Mouse (Mus musculus) c-Kit-positive CD71-positive TER-119-positive erythroid progenitor cells, embryonic 14.5 days (primary cell): ENCODE measurements around the gene Cwc15.
"Not testable (repeated sequence)": the region's sequence is repeated elsewhere in the genome, so short reads cannot be mapped to it uniquely, and the experiment has no call there.

ENCODE experiments used
- DNase-seq: peaks from one replicate; pipeline ENCODE4 v3.0.0-alpha.2; 2013; ENCODE audit warnings: low spot score

Gene Cwc15

DNA sequence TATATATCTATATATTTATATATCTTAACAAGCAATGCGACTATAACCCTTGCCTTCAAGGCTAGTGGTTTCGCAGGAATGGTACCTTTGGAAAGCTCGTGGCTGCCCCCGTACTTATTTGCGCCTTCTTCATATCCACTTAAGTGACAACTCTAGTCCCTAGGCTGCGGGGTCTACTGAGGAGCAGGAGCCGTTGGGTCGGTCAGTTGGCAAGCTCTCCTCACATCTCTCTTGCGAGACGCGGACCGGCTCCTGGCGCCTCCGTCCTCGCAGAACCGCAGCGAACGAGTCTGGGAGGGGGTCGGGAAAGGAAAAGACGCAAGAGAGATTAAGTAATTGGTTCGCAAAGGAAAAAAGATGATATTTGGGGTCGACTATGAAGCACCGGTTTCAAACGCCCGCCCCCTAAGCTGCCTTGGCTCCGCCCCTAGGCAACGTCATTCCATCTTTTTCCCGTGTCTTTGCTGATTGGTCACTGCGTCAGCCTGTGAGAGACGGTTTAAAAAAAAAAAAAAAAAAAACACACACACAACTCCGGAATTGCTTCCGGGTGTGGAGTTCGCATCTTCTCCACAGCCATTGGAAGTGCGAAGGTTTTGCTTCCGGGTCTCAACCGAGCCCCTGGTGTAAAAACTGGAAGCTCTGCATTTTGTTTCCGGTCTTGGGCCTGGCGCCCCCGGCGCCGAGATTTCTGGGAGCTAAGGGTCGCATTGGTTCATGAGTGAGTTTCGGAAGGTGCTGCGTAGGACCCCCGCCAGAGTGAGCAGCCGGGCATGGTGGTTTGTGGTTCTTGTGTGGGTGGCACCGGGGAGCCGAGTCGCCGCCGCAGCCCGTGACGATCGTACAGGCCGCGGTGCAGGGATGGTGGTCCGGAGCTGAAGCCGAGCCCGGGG is at the start of gene Cwc15, which contains the start of gene Kdm4d:
Gene Cwc15, plus strand, starts transcription at position 595 of the 893 bp plus-strand sequence.
Gene Kdm4d, minus strand, starts transcription at position 460 of the 893 bp plus-strand sequence.
- DNase-seq = peak; percentile 98

DNA sequence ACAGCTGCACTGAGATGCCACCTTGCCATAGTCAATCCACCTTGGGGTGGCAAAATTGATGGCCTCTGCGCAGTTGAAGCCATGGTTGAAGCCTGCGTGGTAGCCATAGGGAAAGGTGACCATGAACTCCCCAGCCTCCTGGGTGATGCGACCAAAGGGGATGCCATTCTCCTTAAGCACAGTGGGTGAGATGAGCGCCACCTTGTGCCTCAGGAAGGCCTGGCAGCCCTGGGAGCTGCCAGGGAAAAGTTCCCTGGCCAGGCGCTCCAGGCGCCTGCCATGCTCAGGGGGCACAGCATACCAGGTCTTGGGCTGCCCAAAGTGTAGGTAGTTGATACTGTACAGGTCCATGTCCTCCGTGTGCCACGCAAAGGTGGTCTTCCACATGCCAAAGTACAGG is 49.3 kb upstream of the Cwc15 start:
- DNase-seq = not testable (repeated sequence)

- DNase-seq = no peak
Measured at GRCm38 (mm10) chr9:14456320-14456719, 44.1 kb upstream of the Cwc15 start.

DNA sequence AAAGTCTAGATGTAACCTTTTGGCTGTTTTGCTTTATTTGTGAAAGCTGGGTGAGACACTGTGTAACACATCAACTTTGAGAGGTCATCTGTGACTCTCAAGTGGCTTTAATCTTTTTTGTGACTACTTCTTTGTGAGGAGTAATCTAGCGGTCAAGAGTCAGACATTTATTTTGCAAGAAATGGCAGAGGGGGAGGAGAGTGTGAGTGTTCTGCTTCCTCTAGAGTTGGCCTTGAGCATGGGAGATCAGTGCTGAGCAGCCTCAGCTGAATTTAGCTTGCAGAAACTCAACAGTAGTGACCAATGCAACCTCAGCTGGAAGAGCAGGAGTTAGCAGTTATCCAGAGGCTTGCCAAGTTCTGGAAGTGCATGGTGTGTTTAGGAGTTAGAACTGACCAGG is 37.9 kb upstream of the Cwc15 start:
- DNase-seq = not testable (repeated sequence)

DNA sequence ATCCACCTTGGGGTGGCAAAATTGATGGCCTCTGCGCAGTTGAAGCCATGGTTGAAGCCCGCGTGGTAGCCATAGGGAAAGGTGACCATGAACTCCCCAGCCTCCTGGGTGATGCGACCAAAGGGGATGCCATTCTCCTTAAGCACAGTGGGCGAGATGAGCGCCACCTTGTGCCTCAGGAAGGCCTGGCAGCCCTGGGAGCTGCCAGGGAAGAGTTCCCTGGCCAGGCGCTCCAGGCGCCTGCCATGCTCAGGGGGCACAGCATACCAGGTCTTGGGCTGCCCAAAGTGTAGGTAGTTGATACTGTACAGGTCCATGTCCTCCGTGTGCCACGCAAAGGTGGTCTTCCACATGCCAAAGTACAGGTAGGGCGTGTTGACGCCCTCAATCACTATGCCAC is 36.7 kb upstream of the Cwc15 start:
- not testable (repeated sequence) for DNase-seq

- DNase-seq = no peak
Measured at GRCm38 (mm10) chr9:14498896-14499705, 1.3 kb upstream of the Cwc15 start.

DNA sequence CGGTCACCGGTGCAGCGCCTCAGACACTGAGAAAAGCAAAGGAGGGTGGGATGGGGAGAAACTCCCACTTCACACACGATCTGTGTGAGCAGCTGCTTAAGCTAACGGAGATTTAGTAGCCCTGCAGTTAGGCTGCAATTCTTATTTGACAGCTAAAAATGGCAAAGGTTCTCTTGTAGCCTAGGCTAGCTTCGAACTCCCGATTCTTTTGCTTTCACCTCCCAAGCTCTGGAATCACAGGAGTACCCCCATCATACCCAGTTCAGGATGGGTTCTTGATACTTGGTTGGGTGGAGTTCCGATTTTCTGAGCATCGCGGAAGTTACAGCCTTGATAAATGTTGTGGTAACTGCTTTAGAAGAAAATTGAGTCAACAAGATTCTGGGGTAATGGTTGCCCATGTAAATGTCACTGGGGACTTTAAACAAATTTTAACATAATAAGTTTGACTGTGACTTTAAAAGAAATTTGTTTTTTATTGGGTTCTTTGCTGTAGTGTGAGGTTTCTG is 553 bp downstream of the Cwc15 start:
- peak; percentile 27 for DNase-seq

GRCm38 (mm10) chr9:14512633-14513445 is 12.4 kb downstream of the Cwc15 start:
- no peak for DNase-seq

DNA sequence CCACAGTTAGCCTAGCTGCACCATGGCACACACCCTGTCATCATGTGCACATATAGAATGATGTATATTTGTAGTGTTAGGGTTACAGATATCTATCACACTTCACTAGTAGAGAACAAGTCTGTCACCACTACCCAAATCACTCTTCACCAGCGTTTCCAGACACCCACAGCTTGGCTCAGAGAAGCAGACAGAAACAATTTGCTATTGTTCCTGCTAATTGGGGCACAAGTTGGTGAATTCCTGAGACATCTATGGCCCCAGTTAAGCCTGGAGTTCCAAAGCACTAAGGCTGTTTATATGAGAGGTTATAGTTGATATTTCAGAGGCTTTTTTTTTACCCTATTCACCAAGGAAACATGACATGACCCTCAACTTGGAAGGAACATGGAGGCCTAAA is 16.9 kb downstream of the Cwc15 start:
- DNase-seq = no peak

- no peak for DNase-seq
Measured at GRCm38 (mm10) chr9:14518105-14518504, 17.7 kb downstream of the Cwc15 start.

DNA sequence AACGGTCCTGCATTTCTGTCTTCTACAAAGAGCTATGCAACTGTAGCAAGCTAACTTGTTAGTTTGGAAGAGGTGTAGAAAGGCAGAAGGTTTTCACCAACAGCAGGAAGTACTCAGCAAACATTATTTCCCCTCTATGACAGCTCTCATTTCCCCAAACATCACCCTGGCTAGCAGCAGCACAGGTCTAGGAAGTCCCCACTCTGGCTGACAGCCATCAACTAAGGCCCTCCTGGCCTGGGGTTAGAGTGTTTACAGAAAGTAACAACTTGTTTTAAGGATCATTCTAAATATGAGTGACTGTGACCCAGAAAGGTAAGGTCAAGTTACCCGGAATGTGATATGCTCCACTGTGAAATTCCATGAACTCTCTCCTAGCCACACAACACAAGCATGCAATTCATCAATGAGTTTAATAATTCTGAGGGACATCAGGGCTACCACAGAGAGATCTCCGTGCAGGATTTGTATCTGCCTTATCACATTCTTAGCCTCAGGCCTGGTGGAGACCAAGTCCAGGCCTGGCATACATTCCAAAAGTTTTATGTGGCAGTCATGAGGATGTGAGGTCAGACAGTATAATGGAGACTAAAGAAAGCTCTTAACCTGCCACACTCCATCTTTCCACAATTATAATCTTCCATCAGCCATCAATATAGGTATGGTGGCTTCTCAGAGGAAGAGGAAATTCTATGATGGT is 20.7 kb downstream of the Cwc15 start:
- DNase-seq = no peak

GRCm38 (mm10) chr9:14521695-14522094 is 21.3 kb downstream of the Cwc15 start:
- DNase-seq = no peak

- peak; percentile 30 for DNase-seq
Measured at GRCm38 (mm10) chr9:14523408-14524043, 23.1 kb downstream of the Cwc15 start.

DNA sequence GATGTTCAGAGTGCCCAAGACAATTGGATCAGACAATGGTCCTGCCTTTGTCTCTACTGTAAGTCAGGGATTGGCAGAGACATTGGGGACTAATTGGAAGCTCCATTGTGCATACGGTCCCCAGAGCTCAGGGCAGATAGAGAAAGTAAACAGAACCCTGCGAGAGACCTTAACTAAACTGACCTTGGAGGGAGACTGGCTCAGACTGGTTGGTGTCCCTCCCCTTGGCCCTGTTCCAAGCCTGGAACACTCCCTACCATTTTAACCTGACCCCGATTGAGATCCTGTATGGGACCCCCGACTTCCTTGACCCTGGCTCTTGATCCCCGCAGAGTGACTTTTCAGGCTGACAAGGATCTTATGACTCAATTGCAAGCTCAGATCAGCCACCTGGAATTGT is 29.6 kb downstream of the Cwc15 start:
- no peak for DNase-seq

GRCm38 (mm10) chr9:14532283-14532682 is 31.9 kb downstream of the Cwc15 start:
- no peak for DNase-seq

- no peak for DNase-seq
Measured at GRCm38 (mm10) chr9:14533659-14534058, 33.2 kb downstream of the Cwc15 start.

DNA sequence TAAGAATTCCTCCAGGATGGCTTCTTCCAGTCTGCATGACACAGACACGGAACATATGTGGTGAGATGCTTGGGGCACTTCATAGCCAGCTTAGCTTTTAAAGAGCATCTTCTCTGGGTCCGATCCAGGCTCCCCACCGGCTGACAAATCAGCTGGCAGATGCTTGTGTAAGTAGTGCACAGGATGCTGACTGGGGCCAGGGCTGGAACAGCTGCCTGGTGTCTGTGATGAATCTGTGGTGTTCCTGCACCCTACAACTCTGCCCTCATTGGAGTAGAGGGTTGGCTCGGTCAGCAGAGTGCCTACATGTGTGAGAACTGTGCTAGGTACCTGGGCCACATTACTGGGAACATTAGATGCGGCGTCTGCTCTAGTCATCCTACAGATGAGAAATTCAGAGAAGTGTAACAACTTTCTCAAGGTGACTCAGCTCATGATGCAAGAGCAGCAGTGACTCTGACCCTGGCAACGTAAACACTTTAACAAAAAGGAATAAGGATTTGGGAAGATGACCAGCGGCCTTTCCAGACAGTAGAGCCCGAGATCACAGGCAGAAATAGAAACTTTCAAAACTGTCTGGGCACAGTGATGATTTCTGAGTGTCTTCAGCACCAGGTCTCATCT is 34.5 kb downstream of the Cwc15 start:
- no peak for DNase-seq

GRCm38 (mm10) chr9:14544034-14544757 is 43.8 kb downstream of the Cwc15 start:
- DNase-seq = no peak

DNA sequence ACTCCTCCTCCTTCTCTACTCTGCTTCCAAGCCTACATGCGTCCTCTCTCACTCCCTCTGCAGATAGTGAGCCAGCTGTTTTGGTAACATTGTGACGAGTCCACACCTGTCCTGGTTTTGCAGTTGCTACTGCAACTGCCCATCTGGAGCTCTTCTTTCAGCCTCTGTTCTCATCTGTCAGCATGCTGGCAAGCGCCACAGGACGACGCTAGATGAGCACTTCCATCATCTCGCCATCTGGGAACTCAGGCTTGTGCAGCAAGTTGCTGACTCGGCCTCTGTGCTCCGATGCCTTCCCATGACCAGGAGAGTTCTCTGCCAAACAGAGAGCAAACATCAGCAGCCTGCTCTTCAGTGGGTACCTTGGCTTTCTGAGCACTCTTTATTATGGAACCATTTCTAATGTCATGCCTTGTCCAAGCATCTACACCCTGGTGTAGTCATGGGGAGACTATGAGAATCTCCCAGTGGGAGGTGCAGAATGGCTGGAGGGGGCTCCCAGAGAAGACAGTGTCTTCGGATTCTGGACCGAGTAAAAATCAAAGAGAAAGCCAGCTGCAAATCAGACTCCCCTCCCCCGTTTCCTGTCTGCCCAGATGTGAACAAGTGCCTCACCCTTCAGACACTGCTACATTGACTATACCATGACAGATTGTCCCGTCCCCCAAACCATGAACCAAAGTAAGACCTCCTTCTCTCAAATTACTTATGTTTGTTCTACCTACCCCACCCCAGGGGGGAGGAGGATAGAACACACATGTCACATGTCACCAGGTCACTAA is 47.4 kb downstream of the Cwc15 start:
- DNase-seq = no peak
